Mouse (Mus musculus) midbrain, embryonic 14.5 days (tissue): Measurements from ENCODE around the gene Mapk11. TPM values are rescaled to one million over a fixed set of nuclear protein-coding genes. Genes with fewer than 3 reads are reported as not detected.

Experiments used
- ATAC-seq: fragments of 200-750 bp; cut with Nextera tagmentation; 2 replicates; pipeline ENCODE4 v1.8.0; 2017; ENCODE audit warnings: moderate number of reproducible peaks, moderate library complexity; ENCODE audit not compliant: low FRiP score, low TSS enrichment
- DNase-seq: peaks from one replicate; pipeline ENCODE4 v3.0.0-alpha.2; 2015
- H3K27ac ChIP-seq: fragments of 300-500 bp; sonication (generic); replicated peaks from 2 replicates; pipeline ENCODE4 v1.5.1; 2014; ENCODE audit warnings: mild to moderate bottlenecking, low read depth, low read length, moderate library complexity
- H3K27me3 ChIP-seq: fragments of 300-500 bp; sonication (generic); 2 replicates; pipeline ENCODE4 v1.6.1; 2014; ENCODE audit warnings: low read length, control low read depth, mixed read lengths; ENCODE audit not compliant: control insufficient read depth, insufficient read depth
- H3K36me3 ChIP-seq: fragments of 300-500 bp; sonication (generic); 2 replicates; pipeline ENCODE4 v1.6.1; 2014; ENCODE audit warnings: low read length, control low read depth; ENCODE audit not compliant: control insufficient read depth, insufficient read depth
- H3K4me1 ChIP-seq: fragments of 300-500 bp; sonication (generic); 2 replicates; pipeline ENCODE4 v1.6.1; 2014; ENCODE audit warnings: mild to moderate bottlenecking, antibody characterized with exemption, low read length, control low read depth; ENCODE audit not compliant: control insufficient read depth, insufficient read depth
- H3K4me2 ChIP-seq: fragments of 300-500 bp; sonication (generic); 2 replicates; pipeline ENCODE4 v1.6.1; 2014; ENCODE audit warnings: mild to moderate bottlenecking, low read length, moderate library complexity
- H3K4me3 ChIP-seq: fragments of 300-500 bp; sonication (generic); replicated peaks from 2 replicates; pipeline ENCODE4 v1.5.1; 2014; ENCODE audit warnings: low read depth, low read length
- H3K9ac ChIP-seq: fragments of 300-500 bp; sonication (generic); replicated peaks from 2 replicates; pipeline ENCODE4 v1.6.1; 2014; ENCODE audit warnings: mild to moderate bottlenecking, low read length, moderate library complexity
- H3K9me3 ChIP-seq: fragments of 300-500 bp; sonication (generic); 2 replicates; pipeline ENCODE4 v1.6.1; 2016; ENCODE audit warnings: low read length, control low read depth, mixed read lengths; ENCODE audit not compliant: control insufficient read depth
- WGBS: fragments of 180-500 bp; shearing (Covaris S2); extraction: QIAGEN DNeasy Blood & Tissue Kit; methylation state at CpG from one replicate; pipeline ENCODE4 v1.1.7; 2014; 5-methylcytosine and 5-hydroxymethylcytosine counted together
- polyA plus RNA-seq: library from polyadenylated mRNA; unstranded; fragments of >200 nt; fragmentation: Nextera tagmentation; extraction: Ambion mirVana; gene quantifications from 2 replicates; pipeline ENCODE4 v1.2.1, GENCODE M21; 2014

Gene Mapk11
- polyA plus RNA-seq, 1 experiment from 2014 or later = 27.9 TPM

DNA sequence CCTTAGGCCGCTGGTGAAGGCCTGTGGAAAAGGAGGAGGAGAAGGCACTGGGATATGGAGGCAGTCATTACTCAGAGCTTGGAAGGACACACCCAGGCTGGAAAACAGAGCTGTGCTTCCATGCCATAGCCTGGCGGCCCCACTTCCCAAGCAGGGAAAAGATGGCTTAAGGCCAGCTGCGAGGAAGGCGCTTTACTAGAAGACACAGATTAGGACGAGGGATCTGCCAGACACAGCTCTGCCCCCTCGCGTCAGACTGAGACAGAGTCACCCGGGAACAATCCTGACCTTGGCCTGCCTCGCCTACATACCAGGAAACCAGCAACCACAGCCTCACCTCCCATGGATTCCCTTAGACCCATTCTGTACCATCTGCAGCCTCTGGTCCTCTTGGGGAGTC lies 39.3 kb downstream of the Mapk11 start:
- H3K4me2 ChIP-seq = no peak overlapping the region
- H3K9ac ChIP-seq = no peak overlapping the region
- ATAC-seq (no peak), DNase-seq (no peak)
- no peaks in the 10 kb centered on the region for H3K4me1 ChIP-seq
- no peak overlapping the region for H3K27ac ChIP-seq
- 91% methylated on average over 9 of the region's 9 CpGs for WGBS
- H3K36me3 ChIP-seq = peaks cover 93% of the 10 kb centered on the region
- no peaks in the 10 kb centered on the region for H3K27me3 ChIP-seq
- H3K9me3 ChIP-seq = no peaks in the 10 kb centered on the region
- H3K4me3 ChIP-seq = no peak overlapping the region

DNA sequence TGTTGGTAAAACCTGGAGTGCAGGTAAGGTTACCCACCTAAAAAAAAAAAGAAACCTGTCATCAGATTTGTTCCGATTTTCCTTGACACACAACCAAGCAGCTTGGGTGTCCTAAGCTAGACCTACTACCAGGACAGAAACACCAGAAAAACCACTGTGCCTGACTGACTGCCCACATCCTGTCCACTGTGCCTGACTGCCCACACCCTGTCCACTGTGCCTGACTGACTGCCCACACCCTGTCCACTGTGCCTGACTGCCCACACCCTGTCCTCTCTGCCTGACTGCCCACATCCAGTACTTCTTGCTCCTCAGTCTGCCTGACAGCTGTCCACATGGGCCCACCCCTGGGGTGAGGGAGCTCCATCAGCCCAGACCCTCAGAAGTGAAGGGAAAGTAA lies 42.5 kb downstream of the Mapk11 start:
- ATAC-seq (no peak), DNase-seq (no peak)
- Histone ChIP-seq H3K4me3 (no peak overlapping the region), H3K27me3 (no peaks in the 10 kb centered on the region), H3K9me3 (no peaks in the 10 kb centered on the region), H3K4me1 (no peaks in the 10 kb centered on the region), H3K36me3 (peaks cover 99% of the 10 kb centered on the region), H3K27ac (no peak overlapping the region), H3K4me2 (no peak overlapping the region), H3K9ac (no peak overlapping the region)
- 100% methylated on average over 1 of the region's 1 CpGs for WGBS

DNA sequence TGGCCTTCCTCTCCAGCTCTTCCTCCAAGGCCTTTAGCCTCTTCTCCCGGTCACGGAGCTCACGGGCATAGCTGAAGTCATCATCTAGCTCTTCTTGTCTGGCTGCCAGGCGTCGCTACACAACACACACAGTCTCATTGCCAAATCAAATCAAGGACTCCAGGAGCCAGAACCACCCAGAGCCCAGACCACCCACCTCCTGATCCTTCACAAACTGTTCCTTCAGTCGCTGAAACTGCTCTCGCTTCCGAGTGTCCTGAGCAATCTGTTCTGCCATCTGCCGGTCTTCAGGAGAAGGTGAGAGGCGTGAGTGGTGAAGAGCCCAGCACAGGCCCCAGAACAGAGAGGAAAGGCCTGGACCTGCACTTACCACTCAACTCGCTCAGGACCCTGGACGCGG lies 43.4 kb downstream of the Mapk11 start:
- Histone ChIP-seq H3K4me3 (no peak overlapping the region), H3K27ac (no peak overlapping the region), H3K9me3 (no peaks in the 10 kb centered on the region), H3K27me3 (no peaks in the 10 kb centered on the region), H3K4me1 (no peaks in the 10 kb centered on the region), H3K36me3 (peaks cover 99% of the 10 kb centered on the region), H3K4me2 (no peak overlapping the region), H3K9ac (no peak overlapping the region)
- WGBS = 90% methylated on average over 13 of the region's 13 CpGs
- DNase-seq (no peak), ATAC-seq (no peak)

DNA sequence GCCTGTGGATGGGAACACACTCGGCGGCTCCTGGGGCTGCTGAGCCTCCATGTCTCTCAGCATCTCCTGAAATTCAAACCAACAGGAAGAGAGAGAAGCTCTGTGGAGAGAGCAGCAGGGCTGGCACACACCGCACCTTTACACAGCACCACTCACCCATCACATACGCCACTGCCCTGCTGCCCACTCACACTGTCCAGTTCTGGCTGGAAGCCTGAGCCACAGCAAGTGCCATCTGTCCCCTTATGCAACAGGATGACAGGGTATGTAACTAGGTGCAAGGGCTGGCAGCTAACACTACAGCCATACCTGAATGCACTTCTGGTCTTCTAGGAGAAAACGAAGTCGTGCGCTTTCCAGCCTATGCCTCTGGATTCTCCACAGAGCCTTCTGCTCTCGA lies 45.0 kb downstream of the Mapk11 start:
- DNase-seq = no peak
- no peak for ATAC-seq
- H3K9ac ChIP-seq = no peak overlapping the region
- no peaks in the 10 kb centered on the region for H3K4me1 ChIP-seq
- H3K9me3 ChIP-seq = no peaks in the 10 kb centered on the region
- no peak overlapping the region for H3K27ac ChIP-seq
- WGBS = 93% methylated on average over 8 of the region's 8 CpGs
- H3K27me3 ChIP-seq = no peaks in the 10 kb centered on the region
- H3K36me3 ChIP-seq = peaks cover 99% of the 10 kb centered on the region
- no peak overlapping the region for H3K4me2 ChIP-seq
- H3K4me3 ChIP-seq = no peak overlapping the region

DNA sequence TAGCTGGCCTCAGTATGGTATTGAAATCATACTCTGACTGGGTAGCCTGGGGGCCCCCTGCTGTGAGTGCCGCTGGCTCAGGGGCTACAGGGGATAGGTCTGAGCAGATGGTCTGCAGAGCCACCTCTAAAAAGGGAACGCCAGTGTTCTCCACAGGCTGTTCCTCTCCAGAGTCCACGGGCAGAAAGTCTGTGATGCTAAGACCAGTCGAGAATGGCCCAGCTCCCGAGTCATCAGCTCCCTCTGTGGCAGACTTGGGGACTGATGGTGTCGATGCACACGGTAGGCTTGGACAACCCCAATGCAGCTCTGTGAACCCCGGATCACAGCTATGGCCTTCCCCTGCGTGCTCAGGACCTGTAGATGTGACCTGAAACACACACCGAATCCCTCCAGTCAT lies 45.5 kb downstream of the Mapk11 start:
- H3K36me3 ChIP-seq = peaks cover 99% of the 10 kb centered on the region
- H3K27me3 ChIP-seq = no peaks in the 10 kb centered on the region
- WGBS = 87% methylated on average over 10 of the region's 10 CpGs
- no peak for DNase-seq
- no peaks in the 10 kb centered on the region for H3K4me1 ChIP-seq
- no peak overlapping the region for H3K27ac ChIP-seq
- ATAC-seq = no peak
- no peak overlapping the region for H3K9ac ChIP-seq
- H3K4me2 ChIP-seq = no peak overlapping the region
- H3K9me3 ChIP-seq = no peaks in the 10 kb centered on the region
- H3K4me3 ChIP-seq = no peak overlapping the region

DNA sequence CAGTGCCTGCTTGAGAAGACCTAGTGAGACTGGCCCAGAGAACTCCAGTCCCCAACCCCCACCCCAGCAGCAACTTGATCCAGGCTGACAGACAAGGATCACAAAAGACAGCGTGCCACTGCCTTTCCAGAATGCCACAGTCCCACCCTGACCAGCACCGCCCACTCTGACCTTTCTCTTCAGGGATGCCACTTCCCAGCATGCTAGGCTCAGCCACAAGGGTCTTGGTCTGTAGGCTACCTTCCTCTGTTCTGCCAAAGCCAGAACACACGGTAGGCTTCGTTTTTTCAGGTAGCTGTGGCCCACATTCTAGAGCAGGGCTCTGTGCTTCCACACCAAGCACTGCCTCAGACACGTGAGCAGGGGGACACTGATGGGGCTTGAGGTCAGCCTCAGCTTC lies 46.8 kb downstream of the Mapk11 start:
- no peak overlapping the region for H3K27ac ChIP-seq
- peaks cover 99% of the 10 kb centered on the region for H3K36me3 ChIP-seq
- no peak overlapping the region for H3K9ac ChIP-seq
- no peaks in the 10 kb centered on the region for H3K27me3 ChIP-seq
- ATAC-seq (no peak), DNase-seq (no peak)
- H3K4me2 ChIP-seq = no peak overlapping the region
- H3K4me3 ChIP-seq = no peak overlapping the region
- H3K9me3 ChIP-seq = no peaks in the 10 kb centered on the region
- no peaks in the 10 kb centered on the region for H3K4me1 ChIP-seq
- WGBS = 40% methylated on average over 5 of the region's 5 CpGs

DNA sequence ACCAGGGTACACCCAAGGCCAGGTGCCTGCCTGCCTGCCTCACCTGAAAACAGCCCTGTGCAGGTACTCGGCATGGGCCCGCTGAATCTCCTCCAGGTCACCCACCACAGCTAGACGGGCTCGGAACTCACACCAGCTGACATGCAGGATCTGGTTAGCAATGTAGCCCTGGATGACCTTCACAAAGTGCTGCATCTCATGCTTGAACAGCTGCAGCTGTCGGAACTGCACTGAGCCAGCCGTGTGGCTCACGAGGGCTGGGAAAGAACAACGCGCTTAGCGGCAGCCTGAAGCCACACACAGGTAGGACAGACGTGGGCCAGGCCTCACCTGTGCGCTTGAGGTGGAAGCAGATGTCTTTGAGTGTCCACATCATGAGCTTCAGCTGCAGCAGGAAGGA lies 48.6 kb downstream of the Mapk11 start:
- Histone ChIP-seq H3K9ac (no peak overlapping the region), H3K4me2 (no peak overlapping the region), H3K36me3 (peaks cover 99% of the 10 kb centered on the region), H3K27ac (no peak overlapping the region), H3K4me3 (no peak overlapping the region), H3K27me3 (no peaks in the 10 kb centered on the region), H3K9me3 (no peaks in the 10 kb centered on the region), H3K4me1 (no peaks in the 10 kb centered on the region)
- DNase-seq (no peak), ATAC-seq (no peak)
- WGBS = 93% methylated on average over 12 of the region's 12 CpGs

DNA sequence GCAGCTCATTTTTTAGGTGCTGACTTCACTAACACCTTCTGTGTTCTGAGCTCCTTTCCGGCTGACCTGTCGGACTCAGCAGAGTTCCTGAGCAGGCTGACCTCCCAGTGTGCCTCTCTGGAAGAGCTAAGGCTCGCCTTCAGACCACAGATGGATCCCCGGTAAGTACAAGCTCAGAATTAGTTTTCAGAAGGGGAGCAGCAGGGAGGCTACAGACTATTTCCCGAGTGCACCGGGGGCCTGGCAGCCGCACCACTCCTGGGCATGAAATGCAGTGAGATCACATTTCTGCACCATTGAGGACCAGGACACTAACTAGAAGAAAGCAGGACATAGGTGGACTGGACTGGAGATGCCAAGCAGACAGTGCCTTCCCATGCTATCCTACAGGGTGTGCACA lies 50.8 kb downstream of the Mapk11 start:
- Histone ChIP-seq H3K9me3 (no peaks in the 10 kb centered on the region), H3K27me3 (no peaks in the 10 kb centered on the region), H3K9ac (no peak overlapping the region), H3K4me3 (no peak overlapping the region), H3K27ac (no peak overlapping the region), H3K36me3 (peaks cover 99% of the 10 kb centered on the region), H3K4me2 (no peak overlapping the region), H3K4me1 (no peaks in the 10 kb centered on the region)
- WGBS = 92% methylated on average over 7 of the region's 7 CpGs
- ATAC-seq (no peak), DNase-seq (no peak)

DNA sequence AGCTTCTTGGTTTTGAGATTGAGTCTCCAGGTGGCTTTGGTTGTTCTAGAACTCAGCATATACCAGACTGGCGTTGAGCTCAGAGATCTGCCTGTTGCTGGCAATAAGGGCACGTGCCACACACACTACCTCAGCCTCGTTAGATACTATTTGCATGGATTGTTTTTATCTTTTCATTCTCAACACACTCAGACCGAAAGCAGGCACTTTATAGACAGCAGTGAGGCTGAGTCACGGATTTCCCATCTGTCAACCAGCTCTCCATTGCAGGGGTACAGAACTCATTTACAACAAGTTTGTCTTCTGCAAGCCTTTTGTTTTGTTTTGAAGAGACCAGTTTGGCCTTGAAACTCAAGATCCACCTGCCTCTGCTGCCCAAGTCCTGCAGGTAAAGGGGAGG lies 52.0 kb downstream of the Mapk11 start:
- Histone ChIP-seq H3K27ac (no peak overlapping the region), H3K4me3 (no peak overlapping the region), H3K4me1 (no peaks in the 10 kb centered on the region), H3K9ac (no peak overlapping the region), H3K27me3 (no peaks in the 10 kb centered on the region), H3K9me3 (no peaks in the 10 kb centered on the region), H3K36me3 (peaks cover 100% of the 10 kb centered on the region), H3K4me2 (no peak overlapping the region)
- DNase-seq (no peak), ATAC-seq (no peak)
- 95% methylated on average over 5 of the region's 5 CpGs for WGBS
